Mouse (Mus musculus) MEL (cell line): ENCODE results near the gene Ikzf2. TPM values are rescaled to one million over a fixed set of nuclear protein-coding genes. Genes with fewer than 3 reads are reported as not detected.

Source experiments
- DNase-seq: peaks from one replicate; pipeline ENCODE4 v3.0.0; 2011; ENCODE audit warnings: low read depth, low spot score
- H3K27ac ChIP-seq: 2 replicates; pipeline ENCODE4 v1.5.1; 2012; ENCODE audit warnings: low read depth, mild to moderate bottlenecking, control low read depth, low read length, moderate library complexity; ENCODE audit not compliant: control insufficient read depth
- H3K27me3 ChIP-seq, 2 experiments: fragments of 150-350 bp in 1 of 2; sonication (generic) in 1 of 2; 2 replicates each; pipeline ENCODE4 v1.6.1; 2012; ENCODE audit warnings: low read length in 2 of 2, mild to moderate bottlenecking in 2 of 2, improper control_type of control experiment in 1 of 2, moderate library complexity in 1 of 2; ENCODE audit not compliant: insufficient read depth in 2 of 2, control insufficient read depth in 1 of 2
- H3K36me3 ChIP-seq, 2 experiments: 2 replicates each; pipeline ENCODE4 v1.6.1; 2012 to 2014; ENCODE audit warnings: low read length in 2 of 2, improper control_type of control experiment in 1 of 2, inconsistent platforms in 1 of 2, mild to moderate bottlenecking in 1 of 2; ENCODE audit not compliant: insufficient read depth in 2 of 2, control insufficient read depth in 1 of 2
- H3K4me1 ChIP-seq, 2 experiments: fragments of 150-350 bp in 1 of 2; sonication (generic) in 1 of 2; 2 replicates each; pipeline ENCODE4 v1.6.1; 2012; ENCODE audit warnings: low read length in 2 of 2, improper control_type of control experiment in 1 of 2, mild to moderate bottlenecking in 1 of 2; ENCODE audit not compliant: insufficient read depth in 2 of 2, control insufficient read depth in 1 of 2
- H3K4me3 ChIP-seq, 2 experiments: fragments of 150-350 bp in 1 of 2; sonication (generic) in 1 of 2; 2 replicates each; pipeline ENCODE4 v1.5.1; 2012; ENCODE audit warnings: low read depth in 2 of 2, low read length in 2 of 2, mild to moderate bottlenecking in 2 of 2, moderate library complexity in 2 of 2, control low read depth in 1 of 2, improper control_type of control experiment in 1 of 2; ENCODE audit not compliant: control insufficient read depth in 1 of 2, insufficient read depth in 1 of 2
- H3K79me2 ChIP-seq: 2 replicates; pipeline ENCODE4 v1.6.1; 2012; ENCODE audit warnings: mild to moderate bottlenecking, low read length, moderate library complexity; ENCODE audit not compliant: control insufficient read depth, poor library complexity, insufficient read depth
- H3K9ac ChIP-seq: 2 replicates; pipeline ENCODE4 v1.6.1; 2012; ENCODE audit warnings: low read depth, mild to moderate bottlenecking, control low read depth, low read length, moderate library complexity; ENCODE audit not compliant: control insufficient read depth, poor library complexity, severe bottlenecking
- H3K9me3 ChIP-seq: fragments of 150-350 bp; sonication (generic); replicated peaks from 2 replicates; pipeline ENCODE4 v1.6.1; 2012; ENCODE audit warnings: mild to moderate bottlenecking, low read length, improper control_type of control experiment, moderate library complexity; ENCODE audit not compliant: insufficient read depth
- BHLHE40 ChIP-seq: IDR thresholded peaks from 2 replicates; pipeline ENCODE4 v1.6.1; 2012; ENCODE audit warnings: low read depth, mild to moderate bottlenecking, inconsistent platforms, low read length, improper control_type of control experiment, borderline replicate concordance
- CHD1 ChIP-seq: IDR thresholded peaks from 2 replicates; pipeline ENCODE4 v1.6.1; 2012; ENCODE audit warnings: low read depth, mild to moderate bottlenecking, inconsistent platforms, low read length, improper control_type of control experiment
- CHD2 ChIP-seq: IDR thresholded peaks from 2 replicates; pipeline ENCODE4 v1.6.1; 2011; ENCODE audit warnings: low read length, improper control_type of control experiment
- CTCF ChIP-seq, 3 experiments: IDR thresholded peaks in 2 of 3; conservative IDR thresholded peaks in 1 of 3; 2 replicates each; pipeline ENCODE4 v1.5.1; 2011 to 2012; ENCODE audit warnings: low read length in 3 of 3, low read depth in 2 of 3, mild to moderate bottlenecking in 2 of 3, improper control_type of control experiment in 1 of 3, inconsistent platforms in 1 of 3, mixed read lengths in 1 of 3, moderate library complexity in 1 of 3; ENCODE audit not compliant: control insufficient read depth in 1 of 3, insufficient read depth in 1 of 3, poor library complexity in 1 of 3, severe bottlenecking in 1 of 3
- GATA1 ChIP-seq: IDR thresholded peaks from 2 replicates; pipeline ENCODE4 v1.6.1; 2011; ENCODE audit warnings: low read depth, low read length, improper control_type of control experiment
- HCFC1 ChIP-seq: IDR thresholded peaks from 2 replicates; pipeline ENCODE4 v1.6.1; 2012; ENCODE audit warnings: low read depth, mild to moderate bottlenecking, inconsistent platforms, low read length, improper control_type of control experiment, moderate library complexity
- MAFK ChIP-seq: IDR thresholded peaks from 2 replicates; pipeline ENCODE4 v1.6.1; 2011; ENCODE audit warnings: low read depth, mild to moderate bottlenecking, low read length, improper control_type of control experiment, borderline replicate concordance
- MAX ChIP-seq: IDR thresholded peaks from 2 replicates; pipeline ENCODE4 v1.6.1; 2011; ENCODE audit warnings: low read length, improper control_type of control experiment
- MAZ ChIP-seq: IDR thresholded peaks from 2 replicates; pipeline ENCODE4 v1.6.1; 2012; ENCODE audit warnings: low read depth, mild to moderate bottlenecking, inconsistent platforms, low read length, improper control_type of control experiment
- MEF2A ChIP-seq: IDR thresholded peaks from 2 replicates; pipeline ENCODE4 v1.6.1; 2014; ENCODE audit warnings: low read depth, mild to moderate bottlenecking, inconsistent platforms, low read length, improper control_type of control experiment; ENCODE audit not compliant: poor library complexity, insufficient replicate concordance, severe bottlenecking; ENCODE audit errors: extremely low read depth
- MXI1 ChIP-seq: IDR thresholded peaks from 2 replicates; pipeline ENCODE4 v1.6.1; 2011; ENCODE audit warnings: mild to moderate bottlenecking, low read depth, low read length, improper control_type of control experiment
- MYC ChIP-seq: IDR thresholded peaks from 2 replicates; pipeline ENCODE4 v1.6.1; 2011; ENCODE audit warnings: low read depth, mild to moderate bottlenecking, low read length, improper control_type of control experiment, moderate library complexity
- NELFE ChIP-seq: IDR thresholded peaks from 2 replicates; pipeline ENCODE4 v1.6.1; 2011; ENCODE audit warnings: low read depth, low read length, improper control_type of control experiment
- NRF1 ChIP-seq: IDR thresholded peaks from 2 replicates; pipeline ENCODE4 v1.6.1; 2014; ENCODE audit warnings: low read depth, mild to moderate bottlenecking, inconsistent platforms, low read length, improper control_type of control experiment, moderate library complexity; ENCODE audit not compliant: poor library complexity, insufficient read depth, severe bottlenecking
- POLR2AphosphoS2 ChIP-seq: IDR thresholded peaks from 2 replicates; pipeline ENCODE4 v1.6.1; 2011; ENCODE audit warnings: low read length, improper control_type of control experiment
- POLR2AphosphoS5 ChIP-seq: IDR thresholded peaks from 2 replicates; pipeline ENCODE4 v1.6.1; 2012; ENCODE audit warnings: low read depth, borderline replicate concordance, mild to moderate bottlenecking, inconsistent platforms, low read length, moderate library complexity, mixed read lengths
- RCOR1 ChIP-seq: IDR thresholded peaks from 2 replicates; pipeline ENCODE4 v1.6.1; 2012; ENCODE audit warnings: low read depth, mild to moderate bottlenecking, inconsistent platforms, low read length, improper control_type of control experiment
- SMC3 ChIP-seq: IDR thresholded peaks from 2 replicates; pipeline ENCODE4 v1.6.1; 2011; ENCODE audit warnings: low read depth, low read length, improper control_type of control experiment
- USF1 ChIP-seq: IDR thresholded peaks from 2 replicates; pipeline ENCODE4 v1.6.1; 2014; ENCODE audit warnings: low read depth, mild to moderate bottlenecking, inconsistent platforms, low read length, improper control_type of control experiment, moderate library complexity
- ZC3H11A ChIP-seq: IDR thresholded peaks from 2 replicates; pipeline ENCODE4 v1.6.1; 2012; ENCODE audit warnings: low read depth, mild to moderate bottlenecking, inconsistent platforms, low read length, improper control_type of control experiment
- polyA plus RNA-seq, 2 experiments: library from polyadenylated mRNA; stranded (reverse) in 1 of 2; unstranded in 1 of 2; fragments of >175 nt in 1 of 2; fragments of >200 nt in 1 of 2; gene quantifications; 2 replicates each; pipeline versions ENCODE4 v1.2.1 to v1.2.4; 2012; ENCODE audit warnings: low replicate concordance in 2 of 2, low read depth in 1 of 2; ENCODE audit not compliant: insufficient read length in 2 of 2, insufficient read depth in 1 of 2, missing spikeins in 1 of 2
- total RNA-seq: library from RNA; depleted of rRNA; stranded (reverse); fragments of 300-350 nt; gene quantifications from 2 replicates; pipeline ENCODE4 v1.2.3, GENCODE M21; 2012

The Ikzf2 gene
- total and polyA plus RNA-seq, 3 experiments, result 2.9 to 5.6 TPM; not detected in 1

DNA sequence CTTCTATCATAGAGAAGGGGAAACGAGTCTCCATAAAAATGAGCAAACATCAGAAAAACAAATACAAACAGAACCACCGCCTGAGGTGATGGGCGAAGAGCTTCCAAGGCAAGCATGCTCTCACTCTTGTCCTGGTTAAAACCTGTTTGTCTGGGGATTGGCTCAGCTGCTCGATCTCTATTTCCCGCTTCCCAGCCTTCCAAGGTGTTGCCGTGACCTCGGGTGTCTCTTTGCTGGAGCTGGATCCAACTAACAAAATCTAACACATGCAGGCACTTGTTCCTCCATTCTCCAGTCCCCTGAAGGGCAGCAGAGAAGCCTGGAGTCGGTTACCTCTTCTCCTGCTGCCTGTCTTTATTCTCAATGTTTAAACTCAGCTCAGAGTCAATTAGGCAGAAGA is 57.5 kb downstream of the Ikzf2 start:
- Histone ChIP-seq H3K4me1 (no peaks in the 10 kb centered on the region), H3K4me3 (no peak overlapping the region), H3K27me3 (no peaks in the 10 kb centered on the region), H3K9me3 (no peaks in the 10 kb centered on the region), H3K27ac (no peak overlapping the region), H3K79me2 (no peaks in the 10 kb centered on the region), H3K9ac (no peak overlapping the region), H3K36me3 (no peaks in the 10 kb centered on the region; a peak in 1 of 4 replicates)
- no peak for TF ChIP-seq USF1
- TF ChIP-seq BHLHE40, result no peak
- no peak for DNase-seq

DNA sequence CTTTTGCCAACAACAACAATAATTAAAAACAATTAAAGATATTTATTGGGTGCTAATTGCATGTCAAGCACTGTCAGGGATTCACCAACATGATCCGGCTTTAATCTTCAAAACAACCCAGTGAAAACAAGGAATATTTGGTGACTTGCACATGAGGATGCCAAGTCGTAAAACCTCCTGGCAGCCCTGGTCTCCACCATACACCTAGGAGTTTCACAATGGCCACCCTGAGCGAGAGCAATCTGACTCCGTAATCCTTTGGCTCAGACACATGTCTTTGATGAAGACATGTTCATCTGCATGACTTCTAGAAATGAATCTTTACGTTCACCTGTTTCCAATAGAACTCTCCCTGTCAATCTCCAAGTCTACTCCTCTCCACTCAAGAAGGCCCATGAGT is 75.0 kb downstream of the Ikzf2 start:
- no peak for DNase-seq
- H3K27ac ChIP-seq, result no peak overlapping the region
- no peaks in the 10 kb centered on the region for H3K9me3 ChIP-seq
- H3K9ac ChIP-seq, result no peak overlapping the region
- peaks cover 14 to 17% of the 10 kb centered on the region in 2 experiments for H3K4me1 ChIP-seq
- H3K36me3 ChIP-seq, result peaks cover 0 to 23% of the 10 kb centered on the region in 2 experiments; a peak in 2 of 4 replicates
- no peaks in the 10 kb centered on the region; the same call in 1 of the 2 replicates for H3K79me2 ChIP-seq
- no peak for TF ChIP-seq MAX
- TF ChIP-seq MAZ, result no peak
- TF ChIP-seq NRF1, result no peak
- H3K4me3 ChIP-seq, result no peak overlapping the region
- H3K27me3 ChIP-seq, result no peaks in the 10 kb centered on the region

DNA sequence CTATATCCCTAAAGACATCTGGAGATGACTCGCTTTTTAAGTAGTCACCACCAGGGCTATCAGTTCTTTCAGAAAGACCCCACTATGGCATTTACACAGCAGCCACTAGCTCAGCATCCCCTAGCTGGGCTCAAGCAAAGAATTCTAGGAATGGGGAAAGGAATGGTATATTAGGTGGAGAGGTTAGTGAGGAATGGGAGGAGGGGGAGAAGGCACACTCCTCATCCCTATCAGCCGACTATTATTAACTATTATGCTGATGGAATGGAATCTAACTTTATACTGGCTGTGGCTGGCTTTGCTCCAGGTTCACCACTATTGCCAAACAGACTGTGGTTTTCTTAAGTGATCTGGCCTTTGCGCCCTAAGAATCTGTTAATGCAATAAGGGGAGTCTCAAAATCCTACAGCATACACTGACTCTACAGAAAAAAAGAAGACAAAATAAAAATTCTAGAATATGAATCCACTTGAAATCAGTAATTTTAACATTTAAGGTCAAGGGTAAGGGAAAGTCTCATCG is 75.8 kb downstream of the Ikzf2 start:
- Histone ChIP-seq H3K27me3 (no peaks in the 10 kb centered on the region), H3K4me1 (peaks cover 16 to 19% of the 10 kb centered on the region in 2 experiments), H3K4me3 (no peak overlapping the region)
- TF ChIP-seq HCFC1, result no peak
- TF ChIP-seq CHD1, result no peak
- TF ChIP-seq MEF2A, result no peak
- no peak for TF ChIP-seq USF1
- no peak for TF ChIP-seq MAZ
- no peak for TF ChIP-seq GATA1
- no peak for TF ChIP-seq RCOR1
- TF ChIP-seq POLR2AphosphoS2, result no peak
- TF ChIP-seq MYC, result no peak
- TF ChIP-seq CTCF (IDR thresholded peaks at IDR 0.05 in 2 of 3, conservative IDR thresholded peaks at IDR 0.05 in 1 of 3; ENCODE audit: control insufficient read depth in 1 of 3, insufficient read depth in 1 of 3, low read depth in 2 of 3, low read length in 3 of 3, poor library complexity in 1 of 3, severe bottlenecking in 1 of 3), result no peak
- no peak for TF ChIP-seq MXI1
- TF ChIP-seq ZC3H11A, result no peak
- TF ChIP-seq SMC3, result no peak
- TF ChIP-seq NELFE, result no peak
- no peak for TF ChIP-seq NRF1
- no peak for TF ChIP-seq POLR2AphosphoS5
- no peak for TF ChIP-seq MAFK
- TF ChIP-seq CHD2, result no peak
- TF ChIP-seq, all 39 proteins: peak for 0
- Histone ChIP-seq H3K36me3 (peaks cover 0 to 26% of the 10 kb centered on the region in 2 experiments; a peak in 2 of 4 replicates), H3K27ac (no peak overlapping the region), H3K9me3 (no peaks in the 10 kb centered on the region), H3K79me2 (no peaks in the 10 kb centered on the region; the same call in 1 of the 2 replicates), H3K9ac (no peak overlapping the region)
- no peak for DNase-seq
